Mouse (Mus musculus) lung, postnatal 4 days (tissue): ENCODE measurements around the gene Suv39h2.

Experiments
- DNase-seq, 2 experiments: peaks; one replicate each; pipeline ENCODE4 v3.0.0; 2021

Gene Suv39h2

DNA sequence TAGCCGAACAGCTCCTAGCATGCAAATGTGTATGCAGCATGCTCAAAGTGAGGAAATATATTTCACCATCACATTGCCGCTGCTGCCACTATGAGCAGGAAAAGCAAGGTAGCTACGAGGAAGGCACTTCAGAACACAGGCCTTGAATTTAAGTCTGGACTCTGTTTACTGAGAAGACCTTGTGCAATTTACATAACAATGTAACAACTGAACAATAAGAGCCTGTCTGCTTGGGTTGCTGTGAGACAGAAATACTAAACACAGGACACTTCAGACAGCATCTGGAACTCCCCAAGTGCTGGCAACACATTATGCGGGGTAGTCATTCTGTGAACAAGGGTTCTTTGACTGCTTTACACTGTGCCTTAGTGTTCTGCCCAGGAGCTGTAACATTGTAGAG, 54.7 kb downstream of the Suv39h2 start:
- DNase-seq = no peak

GRCm38 (mm10) chr2:3418883-3419431, 55.9 kb downstream of the Suv39h2 start:
- DNase-seq = peak; percentile 96 to 97

- DNase-seq = no peak
These were observed 59.2 kb downstream of the Suv39h2 start for GRCm38 (mm10) chr2:3415676-3416075.

DNA sequence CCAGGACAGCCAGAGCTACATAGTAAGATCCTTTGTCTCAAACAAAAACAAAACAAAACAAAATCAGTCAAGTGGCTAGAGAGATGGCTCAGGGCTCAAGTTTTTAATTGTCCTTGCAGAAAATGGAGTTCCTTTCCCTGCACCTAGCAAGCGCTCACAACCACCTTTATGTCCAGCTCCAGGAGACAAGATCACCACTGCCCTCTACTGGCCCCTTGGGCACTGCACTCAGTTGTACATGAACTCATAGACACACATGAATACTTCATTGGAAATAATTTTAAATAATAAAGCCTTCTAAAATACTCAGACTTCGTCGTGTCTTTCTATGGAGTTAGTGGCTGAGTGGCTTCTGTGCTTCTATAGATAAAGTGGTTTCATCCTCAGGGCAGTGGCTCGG, 60.6 kb downstream of the Suv39h2 start:
- peak; percentile 39 to 68 for DNase-seq

GRCm38 (mm10) chr2:3407756-3408155, 67.1 kb downstream of the Suv39h2 start:
- DNase-seq = no peak

GRCm38 (mm10) chr2:3405981-3406380, 68.8 kb downstream of the Suv39h2 start:
- no peak for DNase-seq
